Mouse (Mus musculus) hindbrain, embryonic 11.5 days (tissue): ENCODE measurements around the gene Slc35g1. TPM values are rescaled to one million over a fixed set of nuclear protein-coding genes. Genes with fewer than 3 reads are reported as not detected.
"Not testable (repeated sequence)": the region's sequence is repeated elsewhere in the genome, so short reads cannot be mapped to it uniquely, and the experiment has no call there.

ENCODE experiments used
- ATAC-seq: fragments of 200-750 bp; cut with Nextera tagmentation; 2 replicates; pipeline ENCODE4 v1.8.0; 2017; ENCODE audit warnings: mild to moderate bottlenecking, moderate TSS enrichment, moderate library complexity; ENCODE audit not compliant: low FRiP score
- DNase-seq: peaks from one replicate; pipeline ENCODE4 v3.0.0-alpha.2; 2015; ENCODE audit warnings: low spot score
- H3K27ac ChIP-seq: fragments of 300-500 bp; sonication (generic); 2 replicates; pipeline ENCODE4 v1.5.1; 2014; ENCODE audit warnings: mild to moderate bottlenecking, low read depth, low read length
- H3K27me3 ChIP-seq: fragments of 300-500 bp; sonication (generic); 2 replicates; pipeline ENCODE4 v1.6.1; 2014; ENCODE audit warnings: mild to moderate bottlenecking, low read length, moderate library complexity, mixed read lengths; ENCODE audit not compliant: control insufficient read depth, insufficient read depth
- H3K36me3 ChIP-seq: fragments of 300-500 bp; sonication (generic); 2 replicates; pipeline ENCODE4 v1.6.1; 2014; ENCODE audit warnings: mild to moderate bottlenecking, low read length, moderate library complexity, mixed read lengths; ENCODE audit not compliant: control insufficient read depth, insufficient read depth
- H3K4me1 ChIP-seq: fragments of 300-500 bp; sonication (generic); replicated peaks from 2 replicates; pipeline ENCODE4 v1.6.1; 2014; ENCODE audit warnings: low read length, mixed read lengths; ENCODE audit not compliant: control insufficient read depth, insufficient read depth
- H3K4me2 ChIP-seq: fragments of 300-500 bp; sonication (generic); replicated peaks from 2 replicates; pipeline ENCODE4 v1.6.1; 2014; ENCODE audit warnings: mild to moderate bottlenecking, low read depth, low read length
- H3K4me3 ChIP-seq: fragments of 300-500 bp; sonication (generic); 2 replicates; pipeline ENCODE4 v1.5.1; 2014; ENCODE audit warnings: low read depth, low read length
- H3K9ac ChIP-seq: fragments of 300-500 bp; sonication (generic); 2 replicates; pipeline ENCODE4 v1.6.1; 2014; ENCODE audit warnings: low read depth, low read length
- H3K9me3 ChIP-seq: fragments of 300-500 bp; sonication (generic); 2 replicates; pipeline ENCODE4 v1.6.1; 2016; ENCODE audit warnings: low read length; ENCODE audit not compliant: control insufficient read depth
- WGBS: fragments of 180-500 bp; shearing (Covaris S2); extraction: QIAGEN DNeasy Blood & Tissue Kit; methylation state at CpG from one replicate; pipeline ENCODE4 v1.1.7; 2014; 5-methylcytosine and 5-hydroxymethylcytosine counted together
- polyA plus RNA-seq: library from polyadenylated mRNA; unstranded; fragments of >200 nt; fragmentation: Nextera tagmentation; extraction: Ambion mirVana; gene quantifications from 2 replicates; pipeline ENCODE4 v1.2.1, GENCODE M21; 2014

Slc35g1 gene
- polyA plus RNA-seq, 1 experiment from 2014 or later = 4.8 TPM

DNA sequence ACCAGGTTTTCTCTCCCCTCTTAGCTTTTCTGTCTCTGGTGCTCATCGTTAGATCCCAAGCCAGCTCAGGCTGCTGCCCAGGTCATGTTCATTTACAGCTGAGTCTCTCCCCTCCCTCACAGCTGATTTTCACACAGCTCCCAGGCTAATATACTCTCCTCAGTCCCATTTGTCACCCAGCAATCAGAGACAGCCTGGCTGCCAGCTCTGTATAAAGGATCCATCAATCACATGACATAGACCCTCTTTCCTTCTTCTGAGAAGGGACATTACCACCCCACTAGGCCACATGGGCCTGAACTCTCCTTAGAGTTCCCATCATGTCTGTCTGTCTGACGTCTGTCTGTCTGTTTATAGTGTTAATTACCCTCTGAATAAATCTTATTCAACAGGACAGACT lies 22.4 kb upstream of the Slc35g1 start:
- ATAC-seq = peak; percentile 83
- Histone ChIP-seq H3K27me3 (no peaks in the 10 kb centered on the region; the same call in 1 of the 2 replicates), H3K4me2 (no peak overlapping the region), H3K27ac (no peak overlapping the region), H3K4me1 (no peaks in the 10 kb centered on the region), H3K9ac (no peak overlapping the region), H3K4me3 (no peak overlapping the region), H3K36me3 (no peaks in the 10 kb centered on the region), H3K9me3 (no peaks in the 10 kb centered on the region)
- DNase-seq = peak; percentile 37
- WGBS = 41% methylated on average over 2 of the region's 2 CpGs

DNA sequence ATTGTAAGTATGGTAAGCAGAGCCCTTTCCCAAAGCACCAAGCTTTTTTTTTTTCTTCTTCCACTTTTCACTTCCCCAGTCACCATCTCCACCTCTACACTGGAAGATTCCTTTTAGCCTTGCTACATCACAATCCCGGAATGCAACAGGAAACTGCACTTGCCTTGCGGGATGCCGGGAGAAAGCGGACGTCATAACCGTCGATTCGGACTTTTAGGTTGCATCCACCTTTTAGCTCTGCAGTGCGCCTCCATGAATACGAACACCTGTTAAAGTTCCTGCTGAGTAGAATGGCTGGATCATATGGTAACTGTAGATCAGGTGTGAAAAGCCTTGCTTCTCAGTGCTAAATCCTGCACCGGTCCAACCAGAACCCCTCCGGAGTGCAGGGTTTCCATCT lies 12.0 kb upstream of the Slc35g1 start:
- H3K36me3 ChIP-seq = no peaks in the 10 kb centered on the region
- no peak for ATAC-seq
- no peaks in the 10 kb centered on the region for H3K4me1 ChIP-seq
- H3K27ac ChIP-seq = no peak overlapping the region
- no peak overlapping the region for H3K9ac ChIP-seq
- H3K4me2 ChIP-seq = no peak overlapping the region
- H3K27me3 ChIP-seq = no peaks in the 10 kb centered on the region
- WGBS = 88% methylated on average over 12 of the region's 12 CpGs
- no peaks in the 10 kb centered on the region for H3K9me3 ChIP-seq
- no peak overlapping the region for H3K4me3 ChIP-seq
- no peak for DNase-seq

DNA sequence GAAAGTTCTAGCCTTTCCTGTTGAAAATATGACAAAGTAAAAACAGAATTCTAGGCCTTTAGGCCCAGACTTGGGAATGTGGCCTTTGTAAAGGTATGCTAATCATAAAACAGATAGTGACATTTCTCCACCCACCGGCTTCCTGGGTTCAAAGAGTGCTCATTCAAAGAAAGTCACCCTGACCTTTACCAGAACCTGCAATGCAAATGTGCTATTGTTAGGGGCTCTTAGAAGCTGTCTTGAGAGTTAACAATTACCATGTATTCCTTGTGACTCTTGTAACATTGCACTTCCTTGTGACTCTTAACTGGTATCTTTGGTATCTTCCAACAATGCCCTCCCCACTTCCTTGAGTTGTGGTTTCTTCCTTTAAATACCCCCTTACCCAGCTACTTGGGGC lies 8.8 kb upstream of the Slc35g1 start:
- H3K9me3 ChIP-seq, H3K27me3 ChIP-seq, H3K36me3 ChIP-seq, H3K9ac ChIP-seq, DNase-seq, H3K4me1 ChIP-seq, H3K4me2 ChIP-seq, H3K27ac ChIP-seq, H3K4me3 ChIP-seq, ATAC-seq: not testable (repeated sequence)
- 72% methylated on average over 1 of the region's 1 CpGs for WGBS

- Histone ChIP-seq H3K9ac (no peak overlapping the region), H3K9me3 (no peaks in the 10 kb centered on the region), H3K4me1 (no peaks in the 10 kb centered on the region), H3K4me2 (no peak overlapping the region), H3K27ac (no peak overlapping the region), H3K36me3 (no peaks in the 10 kb centered on the region), H3K4me3 (no peak overlapping the region), H3K27me3 (no peaks in the 10 kb centered on the region)
- no peak for ATAC-seq
- DNase-seq = no peak
- WGBS = 96% methylated on average over 4 of the region's 4 CpGs
Observed at GRCm38 (mm10) chr19:38387835-38388234, 7.9 kb upstream of the Slc35g1 start.

GRCm38 (mm10) chr19:38396633-38396970 lies 822 bp downstream of the Slc35g1 start:
- DNase-seq = peak; percentile 22
- Histone ChIP-seq H3K27ac (no peak overlapping the region), H3K4me3 (peak overlapping the region; percentile 67), H3K4me1 (0 out of 2 replicates have a peak, but pooled peaks cover 3% of the 10 kb centered on the region), H3K9me3 (no peaks in the 10 kb centered on the region), H3K27me3 (no peaks in the 10 kb centered on the region), H3K36me3 (no peaks in the 10 kb centered on the region), H3K4me2 (peak overlapping the region; percentile 81), H3K9ac (peak overlapping the region; percentile 76)
- ATAC-seq = peak; percentile 11; the same call in 1 of the 2 replicates
- 22% methylated on average over 8 of the region's 8 CpGs for WGBS

DNA sequence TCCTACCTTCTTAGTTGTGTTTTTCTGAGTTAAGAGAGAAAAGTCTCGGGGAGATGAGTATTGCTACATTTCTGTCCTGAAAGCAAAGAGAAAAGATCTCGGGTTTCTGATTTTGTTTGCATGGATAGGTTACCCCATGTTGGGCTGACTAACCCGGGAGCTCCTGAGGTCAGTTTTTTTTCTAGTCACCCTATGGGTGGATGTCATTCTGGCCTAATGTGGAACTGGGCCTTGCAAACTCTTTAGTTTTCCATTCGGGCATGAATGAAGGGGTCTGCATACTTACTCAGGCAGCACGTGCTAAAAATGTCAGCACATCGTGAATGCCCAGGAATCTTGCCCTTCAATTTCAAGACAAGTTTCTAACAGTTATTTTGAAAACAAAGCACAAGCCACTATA lies 1.2 kb downstream of the Slc35g1 start:
- ATAC-seq (no peak), DNase-seq (peak; percentile 6)
- H3K27me3 ChIP-seq = no peaks in the 10 kb centered on the region
- peak overlapping the region; percentile 67 for H3K4me3 ChIP-seq
- peak overlapping the region; percentile 81; the same call in 1 of the 2 replicates for H3K4me2 ChIP-seq
- H3K9ac ChIP-seq = no peak overlapping the region; the same call in 1 of the 2 replicates
- no peak overlapping the region for H3K27ac ChIP-seq
- H3K36me3 ChIP-seq = no peaks in the 10 kb centered on the region
- 0 out of 2 replicates have a peak, but pooled peaks cover 3% of the 10 kb centered on the region for H3K4me1 ChIP-seq
- WGBS = 30% methylated on average over 6 of the region's 6 CpGs
- no peaks in the 10 kb centered on the region for H3K9me3 ChIP-seq

GRCm38 (mm10) chr19:38398966-38399365 lies 3.2 kb downstream of the Slc35g1 start:
- no peaks in the 10 kb centered on the region for H3K27me3 ChIP-seq
- 0 out of 2 replicates have a peak, but pooled peaks cover 3% of the 10 kb centered on the region for H3K4me1 ChIP-seq
- no peak overlapping the region for H3K27ac ChIP-seq
- H3K9ac ChIP-seq = no peak overlapping the region
- no peak overlapping the region for H3K4me3 ChIP-seq
- no peak overlapping the region for H3K4me2 ChIP-seq
- H3K9me3 ChIP-seq = no peaks in the 10 kb centered on the region
- ATAC-seq (no peak), DNase-seq (no peak)
- 87% methylated on average over 8 of the region's 8 CpGs for WGBS
- no peaks in the 10 kb centered on the region for H3K36me3 ChIP-seq

GRCm38 (mm10) chr19:38400851-38401250 lies 5.1 kb downstream of the Slc35g1 start:
- 86% methylated on average over 2 of the region's 2 CpGs for WGBS
- Histone ChIP-seq H3K9me3 (no peaks in the 10 kb centered on the region), H3K27ac (no peak overlapping the region), H3K4me3 (no peak overlapping the region), H3K36me3 (no peaks in the 10 kb centered on the region), H3K4me2 (no peak overlapping the region), H3K27me3 (no peaks in the 10 kb centered on the region), H3K9ac (no peak overlapping the region), H3K4me1 (0 out of 2 replicates have a peak, but pooled peaks cover 3% of the 10 kb centered on the region)
- no peak for ATAC-seq
- DNase-seq = no peak

DNA sequence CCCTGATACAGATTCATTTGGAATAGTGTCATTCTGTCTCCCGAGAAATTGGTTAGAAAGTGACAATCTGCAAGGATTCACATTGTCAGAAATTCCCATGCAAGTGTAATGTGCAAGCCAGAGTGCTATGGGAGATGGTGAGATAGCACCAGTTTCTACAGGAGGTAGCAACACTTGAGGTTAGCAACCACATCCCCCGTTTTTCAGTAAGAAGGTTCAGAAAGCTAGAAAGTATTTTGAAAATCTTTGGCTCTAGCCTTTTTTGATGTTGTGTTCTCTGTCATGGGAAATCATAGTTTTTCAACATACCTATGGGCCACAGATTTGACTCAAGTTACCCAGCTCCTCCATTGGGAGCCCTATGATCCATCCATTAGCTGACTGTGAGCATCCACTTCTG lies 5.6 kb downstream of the Slc35g1 start:
- no peaks in the 10 kb centered on the region for H3K27me3 ChIP-seq
- H3K36me3 ChIP-seq = no peaks in the 10 kb centered on the region
- H3K9ac ChIP-seq = no peak overlapping the region
- 93% methylated on average over 2 of the region's 2 CpGs for WGBS
- no peaks in the 10 kb centered on the region for H3K9me3 ChIP-seq
- 0 out of 2 replicates have a peak, but pooled peaks cover 3% of the 10 kb centered on the region for H3K4me1 ChIP-seq
- H3K4me3 ChIP-seq = no peak overlapping the region
- ATAC-seq = no peak
- no peak for DNase-seq
- H3K4me2 ChIP-seq = no peak overlapping the region
- no peak overlapping the region for H3K27ac ChIP-seq
